Mouse (Mus musculus): ENCODE measurements around the gene Nfyc.

DNA sequence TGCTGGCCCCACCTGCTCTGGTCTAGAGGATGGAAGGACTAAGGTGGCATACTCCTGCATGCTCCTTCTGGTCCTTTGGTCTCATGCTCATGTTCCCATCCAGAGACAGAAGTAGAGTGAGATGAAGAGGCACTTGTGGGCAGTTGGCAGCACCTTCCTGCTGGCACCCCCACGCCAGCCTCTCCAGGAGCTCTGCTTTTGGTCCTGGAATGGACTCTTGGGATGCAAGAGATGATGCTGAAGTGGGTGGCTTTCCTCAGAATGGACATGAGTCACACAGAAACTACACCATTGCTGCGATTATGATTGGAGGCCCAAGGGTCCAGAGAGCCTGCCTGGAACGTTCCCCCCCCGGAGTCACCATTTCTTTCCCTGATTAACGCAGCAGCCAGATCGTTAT lies 17.5 kb upstream of the Nfyc start:
- TF ChIP-seq MAX (IDR thresholded peaks at IDR 0.05; ENCODE audit: low read depth), result no peak
- TF ChIP-seq POLR2A (IDR thresholded peaks at IDR 0.05; ENCODE audit: insufficient read length, low read depth), result no peak
- no peak for TF ChIP-seq MYOD1 (IDR thresholded peaks at IDR 0.05; ENCODE audit: control insufficient read depth in 1 of 3, insufficient read length in 2 of 3, low read depth in 2 of 3)
- no peak for TF ChIP-seq CEBPB (IDR thresholded peaks at IDR 0.05; ENCODE audit: insufficient read depth, poor library complexity, severe bottlenecking)

All from myocyte (in vitro differentiated cells).